In genomic region chr19:57500254-57500653, GRCm38 (mm10) we compare ENCODE assay signal across 23 mouse cellular contexts. TPM values are rescaled to one million over a fixed set of nuclear protein-coding genes. Genes with fewer than 3 reads are reported as not detected.
DNase-seq lines count a peak whose midpoint lies in the region; ATAC-seq and TF ChIP-seq lines count a peak whose summit lies in the region.
"Had no signal": no experiment of that assay in that cellular context is flagged by ENCODE, and none has a peak within 500 bp of the region (broad histone marks: within the 10 kb centered on the region; RNA-seq: fewer than 3 reads in every experiment).

No protein-coding gene starts in this region.

- H3K9ac ChIP-seq in limb, embryonic 12.5 days (replicated peaks) = no peak overlapping the region
- no peak overlapping the region for H3K9ac ChIP-seq in midbrain, embryonic 11.5 days (ENCODE audit: low read length)
- H3K9ac ChIP-seq in midbrain, embryonic 14.5 days (replicated peaks; ENCODE audit: low read length) = no peak overlapping the region
- H3K9ac ChIP-seq in CH12.LX (ENCODE audit: insufficient read depth, low read depth) (no peak overlapping the region), MEL (ENCODE audit: control insufficient read depth, low read depth, low read length, poor library complexity, severe bottlenecking) (no peak overlapping the region)

- 93% methylated on average over 5 of the region's 5 CpGs for WGBS in limb, embryonic 12.5 days
- 94% methylated on average over 5 of the region's 5 CpGs for WGBS in limb, embryonic 10.5 days
- 94% methylated on average over 5 of the region's 5 CpGs for WGBS in midbrain, embryonic 11.5 days
- 97% methylated on average over 5 of the region's 5 CpGs for WGBS in midbrain, embryonic 14.5 days

- H3K4me1 ChIP-seq in limb, embryonic 12.5 days (replicated peaks) = peaks cover 30% of the 10 kb centered on the region
- peaks cover 46% of the 10 kb centered on the region for H3K4me1 ChIP-seq in limb, embryonic 10.5 days
- no peaks in the 10 kb centered on the region; the same call in 1 of the 2 replicates for H3K4me1 ChIP-seq in midbrain, embryonic 11.5 days (ENCODE audit: control insufficient read depth, insufficient read depth, low read length)
- peaks cover 6% of the 10 kb centered on the region; the same call in 1 of the 2 replicates for H3K4me1 ChIP-seq in midbrain, embryonic 14.5 days (ENCODE audit: control insufficient read depth, insufficient read depth, low read length)
- H3K4me1 ChIP-seq in CH12.LX (ENCODE audit: control insufficient read depth in 1 of 2, insufficient read depth in 2 of 2) (no peaks in the 10 kb centered on the region), MEL (ENCODE audit: control insufficient read depth in 1 of 2, insufficient read depth in 2 of 2, low read length in 2 of 2) (no peaks in the 10 kb centered on the region)

- H3K27ac ChIP-seq in limb, embryonic 12.5 days = peak overlapping the region; percentile 81; the same call in 1 of the 2 replicates
- no peak overlapping the region for H3K27ac ChIP-seq in limb, embryonic 10.5 days
- H3K27ac ChIP-seq in midbrain, embryonic 11.5 days (ENCODE audit: low read depth, low read length) = no peak overlapping the region
- H3K27ac ChIP-seq in midbrain, embryonic 14.5 days (replicated peaks; ENCODE audit: low read depth, low read length) = no peak overlapping the region
- H3K27ac ChIP-seq in CH12.LX (ENCODE audit: insufficient read depth, low read depth) (no peak overlapping the region), MEL (ENCODE audit: control insufficient read depth, low read depth, low read length) (no peak overlapping the region)

- no peak for TF ChIP-seq POLR2A in CH12.LX (IDR thresholded peaks at IDR 0.05; ENCODE audit: low read depth, low read length)
- no peak for TF ChIP-seq POLR2A in MEL (IDR thresholded peaks at IDR 0.05; ENCODE audit: control insufficient read depth in 1 of 2, insufficient read depth in 1 of 2, low read depth in 1 of 2, low read length in 2 of 2, poor library complexity in 1 of 2)

- TF ChIP-seq EP300 in CH12.LX (IDR thresholded peaks at IDR 0.05; ENCODE audit: low read length) (no peak), MEL (IDR thresholded peaks at IDR 0.05; ENCODE audit: low read depth in 1 of 2, low read length in 2 of 2) (no peak)

- dilution Hi-C loops in CH12.LX (cut with MboI; ENCODE audit: extremely low pct_ligation_motif_present, extremely low pct_unique_long_range_greater_than_20kb, low sequenced_read_pairs) = no loop called here

- H3K4me2 ChIP-seq in limb, embryonic 12.5 days = no peak overlapping the region
- no peak overlapping the region for H3K4me2 ChIP-seq in midbrain, embryonic 11.5 days
- no peak overlapping the region for H3K4me2 ChIP-seq in midbrain, embryonic 14.5 days (ENCODE audit: low read length)
- H3K4me2 ChIP-seq in CH12.LX (ENCODE audit: insufficient read depth, low read depth, poor library complexity, severe bottlenecking) = no peak overlapping the region

- H3K4me3 ChIP-seq in limb, embryonic 12.5 days (replicated peaks) = no peak overlapping the region
- H3K4me3 ChIP-seq in limb, embryonic 10.5 days = no peak overlapping the region
- H3K4me3 ChIP-seq in midbrain, embryonic 11.5 days (ENCODE audit: low read depth, low read length) = no peak overlapping the region
- H3K4me3 ChIP-seq in midbrain, embryonic 14.5 days (replicated peaks; ENCODE audit: low read depth, low read length) = no peak overlapping the region
- H3K4me3 ChIP-seq in CH12.LX (replicated peaks in 1 of 3; ENCODE audit: low read depth in 2 of 3, low read length in 2 of 3, poor library complexity in 1 of 3) = no peak overlapping the region
- no peak overlapping the region for H3K4me3 ChIP-seq in MEL (ENCODE audit: control insufficient read depth in 1 of 2, insufficient read depth in 1 of 2, low read depth in 2 of 2, low read length in 2 of 2)

- H3K9me3 ChIP-seq in limb, embryonic 12.5 days = no peaks in the 10 kb centered on the region
- H3K9me3 ChIP-seq in limb, embryonic 10.5 days (replicated peaks) = no peaks in the 10 kb centered on the region
- no peaks in the 10 kb centered on the region for H3K9me3 ChIP-seq in midbrain, embryonic 11.5 days (ENCODE audit: control insufficient read depth, low read length)
- no peaks in the 10 kb centered on the region for H3K9me3 ChIP-seq in midbrain, embryonic 14.5 days (ENCODE audit: control insufficient read depth, low read length)
- H3K9me3 ChIP-seq in CH12.LX (replicated peaks; ENCODE audit: low read length) (no peaks in the 10 kb centered on the region), MEL (replicated peaks; ENCODE audit: insufficient read depth, low read length) (no peaks in the 10 kb centered on the region)
- H3K9me3 ChIP-seq: G1E had no signal

- H3K36me3 ChIP-seq in limb, embryonic 12.5 days = no peaks in the 10 kb centered on the region
- H3K36me3 ChIP-seq in limb, embryonic 10.5 days = no peaks in the 10 kb centered on the region
- H3K36me3 ChIP-seq in midbrain, embryonic 11.5 days (ENCODE audit: control insufficient read depth, insufficient read depth, low read length) = no peaks in the 10 kb centered on the region
- H3K36me3 ChIP-seq in midbrain, embryonic 14.5 days (ENCODE audit: control insufficient read depth, insufficient read depth, low read length) = no peaks in the 10 kb centered on the region
- no peaks in the 10 kb centered on the region for H3K36me3 ChIP-seq in CH12.LX (replicated peaks in 1 of 2; ENCODE audit: control insufficient read depth in 1 of 2, insufficient read depth in 1 of 2, low read length in 1 of 2)
- no peaks in the 10 kb centered on the region for H3K36me3 ChIP-seq in MEL (ENCODE audit: control insufficient read depth in 1 of 2, insufficient read depth in 2 of 2, low read length in 2 of 2)
- H3K36me3 ChIP-seq: G1E had no signal

- ATAC-seq in limb, embryonic 12.5 days (ENCODE audit: insufficient number of reproducible peaks, insufficient read depth, low FRiP score, low TSS enrichment, low read depth) = no peak
- ATAC-seq in midbrain, embryonic 11.5 days (ENCODE audit: low FRiP score) = no peak
- ATAC-seq in midbrain, embryonic 14.5 days (ENCODE audit: low FRiP score, low TSS enrichment) = no peak
- ATAC-seq in megakaryocyte progenitor cell, adult 5-6 weeks (replicated peaks; ENCODE audit: poor library complexity) = no peak
- ATAC-seq: activated CD4-positive, CD25-positive, alpha-beta regulatory T cell, adult 4 months; CD4-positive, CD25-positive, alpha-beta regulatory T cell, adult 4 months; Patski had no signal

- TF ChIP-seq RAD21 in CH12.LX (IDR thresholded peaks at IDR 0.05; ENCODE audit: low read depth, low read length) = no peak
- TF ChIP-seq RAD21 in MEL (IDR thresholded peaks at IDR 0.05; ENCODE audit: low read depth, low read length) = no peak

- no peak for DNase-seq in limb, embryonic 10.5 days (ENCODE audit: low spot score)
- DNase-seq in midbrain, embryonic 11.5 days (ENCODE audit: low spot score, missing footprints) = peak; percentile 12
- no peak for DNase-seq in midbrain, embryonic 14.5 days
- DNase-seq in CH12.LX (ENCODE audit: extremely low read depth) (no peak), MEL (ENCODE audit: low read depth, low spot score) (no peak)
- no peak for DNase-seq in kidney, postnatal 14 days
- DNase-seq: adrenal gland, adult 2 months; adrenal gland, adult 8-10 months; adrenal gland, postnatal 10 days; adrenal gland, postnatal 14 days; adrenal gland, postnatal 25 days; adrenal gland, postnatal 36 days; B cell, adult 2 months; cerebellum, adult 11 months; cerebellum, adult 11-12 months; cerebellum, adult 18-20 months; cerebellum, adult 2 months had no signal

- in situ Hi-C loops in CH12.LX (cut with MboI; ENCODE audit: low pct_ligation_motif_present, low pct_unique_long_range_greater_than_20kb, low sequenced_read_pairs) = no loop called here

- no peak for TF ChIP-seq CTCF in CH12.LX (conservative IDR thresholded peaks at IDR 0.05 in 1 of 2, IDR thresholded peaks at IDR 0.05 in 1 of 2; ENCODE audit: low read depth in 2 of 2, low read length in 2 of 2)
- no peak for TF ChIP-seq CTCF in MEL (IDR thresholded peaks at IDR 0.05 in 2 of 3, conservative IDR thresholded peaks at IDR 0.05 in 1 of 3; ENCODE audit: control insufficient read depth in 1 of 3, insufficient read depth in 1 of 3, low read depth in 2 of 3, low read length in 3 of 3, poor library complexity in 1 of 3, severe bottlenecking in 1 of 3)

- H3K27me3 ChIP-seq in limb, embryonic 12.5 days = no peaks in the 10 kb centered on the region
- no peaks in the 10 kb centered on the region for H3K27me3 ChIP-seq in limb, embryonic 10.5 days (ENCODE audit: low read depth, poor library complexity, severe bottlenecking)
- no peaks in the 10 kb centered on the region for H3K27me3 ChIP-seq in midbrain, embryonic 11.5 days (ENCODE audit: control insufficient read depth, insufficient read depth, low read length)
- H3K27me3 ChIP-seq in midbrain, embryonic 14.5 days (ENCODE audit: control insufficient read depth, insufficient read depth, low read length) = no peaks in the 10 kb centered on the region
- H3K27me3 ChIP-seq in CH12.LX (replicated peaks) (no peaks in the 10 kb centered on the region), MEL (ENCODE audit: control insufficient read depth in 1 of 2, insufficient read depth in 2 of 2, low read length in 2 of 2) (no peaks in the 10 kb centered on the region; a peak in 1 of 4 replicates)

- no peaks in the 10 kb centered on the region for H3K79me2 ChIP-seq in CH12.LX (replicated peaks; ENCODE audit: control insufficient read depth, extremely low read depth, insufficient read depth, poor library complexity, severe bottlenecking)
- no peaks in the 10 kb centered on the region for H3K79me2 ChIP-seq in MEL (ENCODE audit: control insufficient read depth, insufficient read depth, low read length, poor library complexity)

TF ChIP-seq in CH12.LX, 34 proteins besides CTCF, POLR2A, EP300 and RAD21 (continues in another document):
- peak; percentile 86 for TF ChIP-seq ZKSCAN1 (IDR thresholded peaks at IDR 0.05; ENCODE audit: borderline replicate concordance, low read depth, low read length)

TF ChIP-seq in MEL, 35 proteins besides CTCF, POLR2A, EP300 and RAD21 (continues in another document):
- TF ChIP-seq ZKSCAN1 (IDR thresholded peaks at IDR 0.05; ENCODE audit: low read depth, low read length) = peak; percentile 93

RNA-seq across cellular contexts. Expression of gene Trub1, which starts 47.5 kb away (rescaled TPM):
- polyA plus RNA-seq in limb, embryonic 12.5 days (2016; fragmentation: Nextera tagmentation; extraction: Ambion mirVana) = 25.3 and 28.2 TPM in 2 replicates
- 25.2 and 26.5 TPM in 2 replicates for polyA plus RNA-seq in limb, embryonic 10.5 days (2016; fragmentation: Nextera tagmentation; extraction: Ambion mirVana)
- polyA plus RNA-seq in midbrain, embryonic 11.5 days (2014; fragmentation: Nextera tagmentation; extraction: Ambion mirVana) = 16.0 and 16.4 TPM in 2 replicates
- 13.1 and 15.6 TPM in 2 replicates for polyA plus RNA-seq in midbrain, embryonic 14.5 days (2014; fragmentation: Nextera tagmentation; extraction: Ambion mirVana)
- total RNA-seq in CH12.LX (2012; rRNA removed) = 35.0 and 36.4 TPM in 2 replicates
- total RNA-seq in CH12.LX (2014; rRNA removed) = 40.0 and 41.4 TPM in 2 replicates
- polyA plus RNA-seq in CH12.LX (2012; ENCODE audit: insufficient read length, low read depth) = 36.2 and 47.1 TPM in 2 replicates
- total RNA-seq in MEL (2012; rRNA removed) = 31.9 and 41.6 TPM in 2 replicates
- 10 to 100 TPM in 1 of 2 experiments, not detected in 1; 38.2 TPM for polyA plus RNA-seq in MEL (2012; ENCODE audit: insufficient read depth in 1 of 2, insufficient read length in 2 of 2, low read depth in 1 of 2, low replicate concordance in 2 of 2, missing spikeins in 1 of 2)
- total RNA-seq in megakaryocyte progenitor cell, adult 5-6 weeks (2015) = 11.7 and 15.3 TPM in 2 replicates
- total RNA-seq in megakaryocyte progenitor cell, adult 5-6 weeks (2017) = 13.1 and 20.9 TPM in 2 replicates
